Mouse (Mus musculus) heart, postnatal 0 days (tissue): ENCODE results near the gene Abcc4.

Experiments used
- CTCF ChIP-seq: IDR thresholded peaks from 2 replicates; pipeline ENCODE4 v1.5.1; 2016; ENCODE audit warnings: antibody characterized with exemption, control low read depth, low read depth
- EP300 ChIP-seq: IDR thresholded peaks from 2 replicates; pipeline ENCODE4 v1.6.1; 2016; ENCODE audit warnings: antibody characterized with exemption, low read depth

DNA sequence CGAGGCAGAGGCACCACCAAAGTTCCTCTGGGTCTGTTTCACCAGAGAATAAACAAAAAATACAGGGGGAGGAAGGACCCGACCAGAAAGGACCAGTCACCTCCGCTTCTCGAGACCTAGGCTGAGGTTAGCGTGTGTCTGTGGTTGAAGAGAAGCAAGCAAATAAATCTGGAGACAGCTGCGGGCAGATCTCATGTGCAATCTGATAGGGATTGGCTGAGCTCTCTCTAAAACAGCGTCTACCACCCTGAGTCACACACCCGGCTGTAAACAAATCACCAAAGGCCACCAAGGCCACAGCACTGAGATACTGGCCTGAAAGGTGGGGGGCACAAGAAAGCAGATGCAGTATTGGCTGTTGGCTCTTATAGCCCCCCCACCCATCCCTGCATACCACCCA, 24.9 kb downstream of the Abcc4 start:
- TF ChIP-seq CTCF (no peak), EP300 (no peak)
